Mouse (Mus musculus): Measurements from ENCODE around the gene Elf3. TPM values are rescaled to one million over a fixed set of nuclear protein-coding genes. Genes with fewer than 3 reads are reported as not detected.

Gene Elf3
- total RNA-seq, 1 experiment = 13.4 TPM

- peaks cover 13% of the 10 kb centered on the region; the same call in 1 of the 2 replicates for H3K36me3 ChIP-seq (ENCODE audit: control insufficient read depth, insufficient read depth, low read length, poor library complexity, severe bottlenecking)
These were observed 4.0 kb upstream of the Elf3 start for GRCm38 (mm10) chr1:135262329-135262728.

DNA sequence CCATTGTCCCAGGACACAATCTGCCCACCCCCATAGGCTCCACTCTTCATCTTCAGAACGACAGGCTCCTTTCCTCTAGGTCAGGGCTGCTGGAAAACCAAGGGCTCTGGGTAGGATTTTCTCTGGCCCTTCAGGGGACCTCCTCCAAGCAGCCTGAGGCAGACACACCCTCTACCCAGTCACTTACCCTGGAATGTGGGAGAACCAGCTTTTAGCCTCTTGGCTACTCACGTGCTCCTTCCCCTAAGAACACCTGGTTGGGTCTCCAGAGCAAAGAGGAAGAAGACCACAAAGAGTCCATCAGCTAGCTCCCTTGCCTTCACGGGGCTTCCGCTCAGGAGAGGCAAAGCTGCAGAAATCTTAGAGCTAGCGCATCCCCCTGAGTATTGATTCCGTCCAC lies 2.6 kb upstream of the Elf3 start:
- in situ Hi-C loops (cut with MboI; ENCODE audit: low sequenced_read_pairs in 2 of 2, unreplicated experiment in 2 of 2) = loop anchor here in 1 of 2 experiments (10.0 kb wide), 1 partner anchor 86 kb away; no protein-coding TSS in a partner anchor
- no peak for DNase-seq (ENCODE audit: low read depth, low spot score)
- peaks cover 0 to 20% of the 10 kb centered on the region in 2 experiments; a peak in 2 of 4 replicates for H3K4me1 ChIP-seq (ENCODE audit: control insufficient read depth in 2 of 2, insufficient read depth in 2 of 2, low read length in 2 of 2, poor library complexity in 1 of 2)
- peak overlapping the region; percentile 80 for H3K27ac ChIP-seq (ENCODE audit: insufficient read depth, low read depth, low read length, poor library complexity, severe bottlenecking)
- H3K9me3 ChIP-seq (ENCODE audit: control insufficient read depth, insufficient read depth, low read depth, low read length) = no peaks in the 10 kb centered on the region
- peaks cover 23% of the 10 kb centered on the region for H3K36me3 ChIP-seq (ENCODE audit: control insufficient read depth, insufficient read depth, low read length, poor library complexity, severe bottlenecking)
- H3K9ac ChIP-seq (ENCODE audit: insufficient read depth, low read depth, low read length, poor library complexity, severe bottlenecking) = peak overlapping the region; percentile 56; the same call in 1 of the 2 replicates
- TF ChIP-seq ZNF384 (IDR thresholded peaks at IDR 0.05; ENCODE audit: low read depth, low read length) (no peak), ZC3H11A (IDR thresholded peaks at IDR 0.05; ENCODE audit: borderline replicate concordance, low read depth, low read length) (no peak), HCFC1 (IDR thresholded peaks at IDR 0.05; ENCODE audit: borderline replicate concordance, insufficient read depth, low read length) (no peak), MAFK (IDR thresholded peaks at IDR 0.05; ENCODE audit: insufficient read depth, low read depth, low read length) (no peak), CHD2 (IDR thresholded peaks at IDR 0.05; ENCODE audit: low read depth, low read length) (no peak; the same call in 1 of the 2 replicates)
- H3K4me3 ChIP-seq (ENCODE audit: insufficient read depth in 1 of 2, low read depth in 1 of 2, low read length in 2 of 2, poor library complexity in 1 of 2, severe bottlenecking in 1 of 2) = no peak overlapping the region

More at GRCm38 (mm10) chr1:135262329-135262728, 4.0 kb upstream of the Elf3 start:
- Histone ChIP-seq H3K9ac (ENCODE audit: insufficient read depth, low read depth, low read length, poor library complexity, severe bottlenecking) (no peak overlapping the region), H3K4me3 (ENCODE audit: insufficient read depth in 1 of 2, low read depth in 1 of 2, low read length in 2 of 2, poor library complexity in 1 of 2, severe bottlenecking in 1 of 2) (no peak overlapping the region), H3K4me1 (ENCODE audit: control insufficient read depth in 2 of 2, insufficient read depth in 2 of 2, low read length in 2 of 2, poor library complexity in 1 of 2) (peaks cover 0 to 20% of the 10 kb centered on the region in 2 experiments; a peak in 2 of 4 replicates), H3K9me3 (ENCODE audit: control insufficient read depth, insufficient read depth, low read depth, low read length) (no peaks in the 10 kb centered on the region), H3K27ac (ENCODE audit: insufficient read depth, low read depth, low read length, poor library complexity, severe bottlenecking) (no peak overlapping the region)
- no peak for DNase-seq (ENCODE audit: low read depth, low spot score)
- TF ChIP-seq CHD2 (IDR thresholded peaks at IDR 0.05; ENCODE audit: low read depth, low read length) (no peak), MAFK (IDR thresholded peaks at IDR 0.05; ENCODE audit: insufficient read depth, low read depth, low read length) (no peak), HCFC1 (IDR thresholded peaks at IDR 0.05; ENCODE audit: borderline replicate concordance, insufficient read depth, low read length) (no peak), ZC3H11A (IDR thresholded peaks at IDR 0.05; ENCODE audit: borderline replicate concordance, low read depth, low read length) (no peak), ZNF384 (IDR thresholded peaks at IDR 0.05; ENCODE audit: low read depth, low read length) (no peak)
- in situ Hi-C loops (cut with MboI; ENCODE audit: low sequenced_read_pairs in 2 of 2, unreplicated experiment in 2 of 2) = loop anchor here in 1 of 2 experiments (10.0 kb wide), 1 partner anchor 88 kb away; no protein-coding TSS in a partner anchor

GRCm38 (mm10) chr1:135259128-135259436 lies 714 bp upstream of the Elf3 start:
- Histone ChIP-seq H3K9me3 (ENCODE audit: control insufficient read depth, insufficient read depth, low read depth, low read length) (no peaks in the 10 kb centered on the region), H3K27ac (ENCODE audit: insufficient read depth, low read depth, low read length, poor library complexity, severe bottlenecking) (peak overlapping the region; percentile 50), H3K4me1 (ENCODE audit: control insufficient read depth in 2 of 2, insufficient read depth in 2 of 2, low read length in 2 of 2, poor library complexity in 1 of 2) (peaks cover 0 to 22% of the 10 kb centered on the region in 2 experiments; a peak in 2 of 4 replicates), H3K36me3 (ENCODE audit: control insufficient read depth, insufficient read depth, low read length, poor library complexity, severe bottlenecking) (peaks cover 35% of the 10 kb centered on the region), H3K4me3 (ENCODE audit: insufficient read depth in 1 of 2, low read depth in 1 of 2, low read length in 2 of 2, poor library complexity in 1 of 2, severe bottlenecking in 1 of 2) (peak overlapping the region; percentile 67 to 69), H3K9ac (ENCODE audit: insufficient read depth, low read depth, low read length, poor library complexity, severe bottlenecking) (peak overlapping the region; percentile 58)
- peak; percentile 95 for DNase-seq (ENCODE audit: low read depth, low spot score)
- peak; percentile 80; the same call in 1 of the 2 replicates for TF ChIP-seq ZC3H11A (IDR thresholded peaks at IDR 0.05; ENCODE audit: borderline replicate concordance, low read depth, low read length)
- TF ChIP-seq CHD2 (IDR thresholded peaks at IDR 0.05; ENCODE audit: low read depth, low read length) = no peak
- no peak for TF ChIP-seq MAFK (IDR thresholded peaks at IDR 0.05; ENCODE audit: insufficient read depth, low read depth, low read length)
- no peak for TF ChIP-seq HCFC1 (IDR thresholded peaks at IDR 0.05; ENCODE audit: borderline replicate concordance, insufficient read depth, low read length)
- no peak for TF ChIP-seq ZNF384 (IDR thresholded peaks at IDR 0.05; ENCODE audit: low read depth, low read length)
- in situ Hi-C loops (cut with MboI; ENCODE audit: low sequenced_read_pairs in 2 of 2, unreplicated experiment in 2 of 2) = loop anchor here in 1 of 2 experiments (5.0 kb wide), 1 partner anchor 87 kb away; no protein-coding TSS in a partner anchor

GRCm38 (mm10) chr1:135256299-135256698 lies 2.1 kb downstream of the Elf3 start:
- peak overlapping the region in 1 of 2 experiments; percentile 24; a peak in 2 of 4 replicates for H3K4me3 ChIP-seq (ENCODE audit: insufficient read depth in 1 of 2, low read depth in 1 of 2, low read length in 2 of 2, poor library complexity in 1 of 2, severe bottlenecking in 1 of 2)
- H3K9ac ChIP-seq (ENCODE audit: insufficient read depth, low read depth, low read length, poor library complexity, severe bottlenecking) = no peak overlapping the region
- in situ Hi-C loops (cut with MboI; ENCODE audit: low sequenced_read_pairs in 2 of 2, unreplicated experiment in 2 of 2) = loop anchor here in 1 of 2 experiments (5.0 kb wide), 1 partner anchor 84 kb away; no protein-coding TSS in a partner anchor
- peaks cover 35% of the 10 kb centered on the region for H3K36me3 ChIP-seq (ENCODE audit: control insufficient read depth, insufficient read depth, low read length, poor library complexity, severe bottlenecking)
- peaks cover 0 to 21% of the 10 kb centered on the region in 2 experiments; a peak in 2 of 4 replicates for H3K4me1 ChIP-seq (ENCODE audit: control insufficient read depth in 2 of 2, insufficient read depth in 2 of 2, low read length in 2 of 2, poor library complexity in 1 of 2)
- no peak for DNase-seq (ENCODE audit: low read depth, low spot score)
- TF ChIP-seq ZC3H11A (IDR thresholded peaks at IDR 0.05; ENCODE audit: borderline replicate concordance, low read depth, low read length) (no peak), MAFK (IDR thresholded peaks at IDR 0.05; ENCODE audit: insufficient read depth, low read depth, low read length) (no peak), HCFC1 (IDR thresholded peaks at IDR 0.05; ENCODE audit: borderline replicate concordance, insufficient read depth, low read length) (no peak), ZNF384 (IDR thresholded peaks at IDR 0.05; ENCODE audit: low read depth, low read length) (no peak), CHD2 (IDR thresholded peaks at IDR 0.05; ENCODE audit: low read depth, low read length) (no peak)
- H3K27ac ChIP-seq (ENCODE audit: insufficient read depth, low read depth, low read length, poor library complexity, severe bottlenecking) = no peak overlapping the region
- no peaks in the 10 kb centered on the region for H3K9me3 ChIP-seq (ENCODE audit: control insufficient read depth, insufficient read depth, low read depth, low read length)

All from ES-E14 (cell line).